Mouse (Mus musculus): ENCODE results near the gene Fbxw10. TPM values are rescaled to one million over a fixed set of nuclear protein-coding genes. Genes with fewer than 3 reads are reported as not detected.
A peak's percentile ranks its signal among the peaks of the same experiment; 100 is the strongest.

The Fbxw10 gene
- polyA plus RNA-seq, 1 experiment from 2014 or later = 0.50 TPM

DNA sequence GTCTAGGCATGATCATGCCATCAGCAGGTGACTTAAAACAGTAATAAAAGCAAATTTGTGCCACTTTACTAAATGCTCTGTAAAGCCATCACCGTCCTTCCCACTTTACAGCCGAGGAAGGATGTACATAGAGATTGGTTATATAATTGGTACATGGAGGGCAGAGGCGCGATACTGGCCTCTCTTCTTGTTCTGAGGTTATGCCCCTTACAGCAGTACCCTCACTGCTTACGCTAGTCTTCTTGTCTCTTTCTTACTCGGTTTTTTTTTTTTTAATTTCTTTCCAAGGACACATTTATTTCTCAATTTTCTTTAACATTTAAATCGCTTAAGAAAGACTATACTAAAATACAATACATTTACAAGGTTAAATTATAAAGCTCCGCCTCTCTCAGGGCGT lies 31.9 kb downstream of the Fbxw10 start:
- 28% methylated on average over 9 of the region's 9 CpGs for WGBS
- no peak overlapping the region for H3K9ac ChIP-seq (ENCODE audit: low read depth, low read length)
- H3K36me3 ChIP-seq (ENCODE audit: control insufficient read depth, insufficient read depth, low read length) = no peaks in the 10 kb centered on the region
- H3K27ac ChIP-seq (ENCODE audit: low read length) = peak overlapping the region; percentile 84
- H3K9me3 ChIP-seq (replicated peaks; ENCODE audit: control insufficient read depth, low read length, poor library complexity, severe bottlenecking) = no peaks in the 10 kb centered on the region
- H3K4me1 ChIP-seq (ENCODE audit: control insufficient read depth, insufficient read depth, low read length) = peaks cover 9% of the 10 kb centered on the region
- peak overlapping the region; percentile 52 for H3K4me2 ChIP-seq (ENCODE audit: low read length)
- H3K4me3 ChIP-seq (ENCODE audit: low read depth, low read length) = peak overlapping the region; percentile 69
- no peaks in the 10 kb centered on the region for H3K27me3 ChIP-seq (ENCODE audit: control insufficient read depth, insufficient read depth, low read depth, low read length)
- ATAC-seq = peak; percentile 46; the same call in 1 of the 2 replicates

DNA sequence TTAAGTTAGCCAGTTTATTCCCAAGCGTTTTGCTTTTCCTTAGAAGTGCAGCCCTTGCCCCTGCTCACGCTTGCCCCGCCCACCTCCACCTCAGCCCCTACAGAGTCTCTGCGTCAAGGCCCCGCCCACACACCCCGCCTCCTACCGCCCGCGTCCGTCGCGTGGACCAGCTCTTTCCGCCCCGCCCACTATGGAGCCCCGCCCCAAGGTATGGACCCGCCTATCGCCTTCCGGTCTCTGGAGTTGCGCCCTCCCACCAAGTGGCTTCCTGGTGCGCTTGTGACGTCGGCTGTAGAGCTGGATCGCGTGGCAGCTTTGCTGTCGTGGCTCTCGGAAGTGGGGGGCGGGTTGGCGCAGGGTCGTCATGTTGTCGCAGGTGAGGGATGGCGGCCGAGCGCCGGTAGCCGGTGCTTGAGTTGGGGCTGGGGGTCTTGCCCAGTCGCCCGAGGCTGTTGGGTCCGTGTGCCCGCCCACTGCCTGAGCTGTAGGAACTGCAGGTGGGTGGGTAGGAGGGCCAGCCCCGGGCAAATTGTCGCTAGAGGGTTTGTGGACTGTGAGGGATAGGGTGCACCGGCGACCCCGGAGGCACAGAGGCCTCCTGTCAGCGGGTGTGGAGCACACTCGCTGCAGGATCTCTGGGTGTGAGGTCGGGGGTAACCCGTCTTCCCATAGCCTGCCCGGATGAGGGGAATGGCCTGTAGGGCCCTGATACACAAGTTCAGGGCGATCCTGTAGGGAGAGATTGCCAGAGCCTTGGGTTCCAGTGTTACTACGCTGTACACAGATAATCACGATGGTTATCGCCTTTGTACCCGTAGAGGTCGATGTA lies 32.6 kb downstream of the Fbxw10 start, which contains the start of gene Tvp23b:
Gene Tvp23b, plus strand, starts transcription at position 236 of the 829 bp plus-strand sequence.
- Histone ChIP-seq H3K27ac (ENCODE audit: low read length) (peak within 1 kb of the TSS; percentile 84), H3K36me3 (ENCODE audit: control insufficient read depth, insufficient read depth, low read length) (0 out of 2 replicates have a peak, but pooled peaks cover 4% of the 10 kb centered on the region), H3K9ac (ENCODE audit: low read depth, low read length) (peak within 1 kb of the TSS; percentile 72), H3K4me2 (ENCODE audit: low read length) (peak within 1 kb of the TSS; percentile 52), H3K4me1 (ENCODE audit: control insufficient read depth, insufficient read depth, low read length) (peaks cover 9% of the 10 kb centered on the region), H3K9me3 (replicated peaks; ENCODE audit: control insufficient read depth, low read length, poor library complexity, severe bottlenecking) (no peaks in the 10 kb centered on the region), H3K27me3 (ENCODE audit: control insufficient read depth, insufficient read depth, low read depth, low read length) (no peaks in the 10 kb centered on the region), H3K4me3 (ENCODE audit: low read depth, low read length) (peak within 1 kb of the TSS; percentile 69)
- ATAC-seq = peak; percentile 96
- WGBS = 2% methylated on average over 54 of the region's 55 CpGs

DNA sequence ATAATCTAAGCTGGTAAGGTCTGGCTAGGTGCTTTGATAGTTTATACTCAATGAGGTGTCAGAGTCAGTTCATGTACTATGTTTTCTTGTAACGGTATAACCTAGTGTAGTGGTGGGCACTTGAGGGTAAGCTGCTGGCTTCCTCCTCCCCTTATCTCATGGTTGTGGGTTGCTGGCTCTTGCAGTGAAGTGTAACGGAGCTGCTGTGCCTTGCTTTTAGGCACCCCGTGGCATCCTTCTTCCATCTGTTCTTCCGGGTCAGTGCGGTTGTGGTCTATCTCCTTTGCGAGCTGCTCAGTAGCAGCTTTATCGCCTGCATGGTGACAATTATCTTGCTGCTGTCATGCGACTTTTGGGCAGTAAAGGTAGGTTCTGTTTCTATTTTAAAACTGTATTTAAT lies 36.5 kb downstream of the Fbxw10 start:
- ATAC-seq = no peak
- peaks cover 9% of the 10 kb centered on the region for H3K4me1 ChIP-seq (ENCODE audit: control insufficient read depth, insufficient read depth, low read length)
- no peak overlapping the region for H3K4me2 ChIP-seq (ENCODE audit: low read length)
- no peaks in the 10 kb centered on the region for H3K27me3 ChIP-seq (ENCODE audit: control insufficient read depth, insufficient read depth, low read depth, low read length)
- no peak overlapping the region for H3K9ac ChIP-seq (ENCODE audit: low read depth, low read length)
- H3K36me3 ChIP-seq (ENCODE audit: control insufficient read depth, insufficient read depth, low read length) = peaks cover 19% of the 10 kb centered on the region
- no peak overlapping the region for H3K27ac ChIP-seq (ENCODE audit: low read length)
- 92% methylated on average over 8 of the region's 8 CpGs for WGBS
- no peaks in the 10 kb centered on the region for H3K9me3 ChIP-seq (replicated peaks; ENCODE audit: control insufficient read depth, low read length, poor library complexity, severe bottlenecking)
- H3K4me3 ChIP-seq (ENCODE audit: low read depth, low read length) = no peak overlapping the region

DNA sequence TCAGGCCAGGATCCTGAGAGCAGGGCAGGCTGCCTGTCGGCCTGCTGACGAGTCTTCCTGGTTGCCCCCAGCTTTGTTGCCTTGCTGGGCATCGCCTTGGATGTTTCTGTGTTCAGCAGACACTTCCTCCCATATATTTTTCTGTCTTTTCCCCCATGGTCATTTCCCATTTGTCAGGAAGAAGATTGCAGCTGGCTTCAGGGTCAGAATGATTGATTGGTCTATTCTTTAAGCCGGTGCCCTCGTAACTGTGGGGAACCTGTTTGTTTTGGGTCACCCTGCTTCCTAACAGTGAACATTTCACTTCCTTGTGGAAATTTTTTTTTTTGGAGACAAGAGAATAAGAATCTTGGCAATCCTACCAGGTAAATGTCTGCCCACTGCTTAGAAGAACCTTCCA lies 38.5 kb downstream of the Fbxw10 start:
- no peak for ATAC-seq
- H3K4me3 ChIP-seq (ENCODE audit: low read depth, low read length) = no peak overlapping the region
- WGBS = 93% methylated on average over 5 of the region's 5 CpGs
- H3K36me3 ChIP-seq (ENCODE audit: control insufficient read depth, insufficient read depth, low read length) = peaks cover 19% of the 10 kb centered on the region
- no peaks in the 10 kb centered on the region for H3K27me3 ChIP-seq (ENCODE audit: control insufficient read depth, insufficient read depth, low read depth, low read length)
- H3K9ac ChIP-seq (ENCODE audit: low read depth, low read length) = no peak overlapping the region
- H3K4me2 ChIP-seq (ENCODE audit: low read length) = no peak overlapping the region
- no peaks in the 10 kb centered on the region for H3K9me3 ChIP-seq (replicated peaks; ENCODE audit: control insufficient read depth, low read length, poor library complexity, severe bottlenecking)
- peaks cover 4% of the 10 kb centered on the region; the same call in 1 of the 2 replicates for H3K4me1 ChIP-seq (ENCODE audit: control insufficient read depth, insufficient read depth, low read length)
- no peak overlapping the region for H3K27ac ChIP-seq (ENCODE audit: low read length)

DNA sequence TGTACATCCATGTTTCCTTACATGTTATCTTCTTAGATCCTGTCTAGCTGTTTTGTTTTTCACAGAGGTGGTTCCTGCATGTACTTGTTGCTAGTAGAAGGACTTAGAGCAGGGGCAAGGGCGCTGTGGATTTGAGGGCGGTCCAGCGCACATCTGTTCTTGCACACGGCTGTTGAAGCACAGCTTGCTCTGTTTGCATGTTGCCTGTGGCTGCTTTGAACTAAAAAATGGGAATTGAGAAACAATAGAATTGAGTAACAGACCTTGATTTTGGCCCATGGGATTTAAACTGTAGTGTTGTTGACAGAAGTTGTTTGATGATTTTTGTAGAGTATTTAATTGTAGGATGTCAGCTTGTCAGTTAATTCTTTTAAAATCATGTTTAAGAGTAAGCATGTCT lies 43.9 kb downstream of the Fbxw10 start:
- H3K4me2 ChIP-seq (ENCODE audit: low read length) = no peak overlapping the region
- no peak for ATAC-seq
- 85% methylated on average over 4 of the region's 4 CpGs for WGBS
- H3K9me3 ChIP-seq (replicated peaks; ENCODE audit: control insufficient read depth, low read length, poor library complexity, severe bottlenecking) = no peaks in the 10 kb centered on the region
- H3K36me3 ChIP-seq (ENCODE audit: control insufficient read depth, insufficient read depth, low read length) = peaks cover 13% of the 10 kb centered on the region
- H3K4me3 ChIP-seq (ENCODE audit: low read depth, low read length) = no peak overlapping the region
- no peak overlapping the region for H3K9ac ChIP-seq (ENCODE audit: low read depth, low read length)
- no peak overlapping the region for H3K27ac ChIP-seq (ENCODE audit: low read length)
- H3K4me1 ChIP-seq (ENCODE audit: control insufficient read depth, insufficient read depth, low read length) = no peaks in the 10 kb centered on the region
- no peaks in the 10 kb centered on the region for H3K27me3 ChIP-seq (ENCODE audit: control insufficient read depth, insufficient read depth, low read depth, low read length)

DNA sequence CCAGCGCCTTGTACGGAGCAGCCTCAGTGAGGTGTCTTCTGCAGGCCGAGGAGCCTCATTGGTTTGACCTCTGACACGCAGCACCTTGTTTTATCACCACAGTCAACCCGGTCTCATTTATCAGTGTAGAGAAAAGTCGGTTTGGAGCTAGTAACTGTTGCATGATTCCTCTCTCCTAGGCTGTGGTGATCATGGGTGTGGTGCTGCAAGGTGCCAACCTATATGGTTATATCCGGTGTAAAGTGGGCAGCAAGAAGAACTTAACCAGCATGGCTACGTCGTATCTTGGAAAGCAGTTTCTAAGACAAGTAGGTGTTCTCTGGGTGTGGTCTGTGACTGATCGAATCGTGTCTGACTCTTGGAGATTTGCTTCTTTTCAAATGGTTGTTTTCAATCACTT lies 44.9 kb downstream of the Fbxw10 start:
- no peaks in the 10 kb centered on the region for H3K9me3 ChIP-seq (replicated peaks; ENCODE audit: control insufficient read depth, low read length, poor library complexity, severe bottlenecking)
- no peak overlapping the region for H3K4me3 ChIP-seq (ENCODE audit: low read depth, low read length)
- H3K27ac ChIP-seq (ENCODE audit: low read length) = no peak overlapping the region
- no peak overlapping the region for H3K9ac ChIP-seq (ENCODE audit: low read depth, low read length)
- H3K36me3 ChIP-seq (ENCODE audit: control insufficient read depth, insufficient read depth, low read length) = peaks cover 8% of the 10 kb centered on the region; the same call in 1 of the 2 replicates
- no peaks in the 10 kb centered on the region for H3K4me1 ChIP-seq (ENCODE audit: control insufficient read depth, insufficient read depth, low read length)
- no peaks in the 10 kb centered on the region for H3K27me3 ChIP-seq (ENCODE audit: control insufficient read depth, insufficient read depth, low read depth, low read length)
- H3K4me2 ChIP-seq (ENCODE audit: low read length) = no peak overlapping the region
- WGBS = 94% methylated on average over 11 of the region's 11 CpGs
- ATAC-seq = no peak

DNA sequence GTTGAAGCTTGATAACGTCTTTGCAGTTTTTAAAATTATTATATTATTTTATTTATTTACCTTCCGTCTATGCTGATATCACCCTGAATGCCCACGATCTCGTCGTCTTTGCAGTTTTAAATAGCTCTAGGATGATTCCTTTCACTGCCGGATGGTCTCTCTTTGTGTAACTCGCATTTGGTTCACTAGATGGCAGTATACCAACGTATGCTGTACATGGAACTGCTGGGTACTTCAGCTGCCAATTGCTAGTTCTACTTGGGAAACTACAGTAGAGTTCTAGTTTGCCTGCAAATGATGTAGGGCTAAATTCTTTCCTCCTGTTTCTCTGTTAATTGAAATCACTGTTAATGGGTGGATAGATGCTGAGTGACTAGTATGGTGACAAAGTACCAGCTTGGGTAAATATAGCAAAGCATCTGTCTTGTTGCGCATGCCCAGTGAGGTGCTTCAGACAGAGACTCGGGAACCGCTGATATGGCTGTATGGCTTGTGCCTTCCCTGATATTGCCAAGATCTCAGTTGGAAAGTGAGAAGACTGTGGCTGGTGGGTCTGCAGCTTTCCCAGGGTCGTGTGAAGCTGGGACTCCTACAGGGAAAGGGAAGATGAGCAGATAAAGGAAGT lies 54.9 kb downstream of the Fbxw10 start:
- no peaks in the 10 kb centered on the region for H3K4me1 ChIP-seq (ENCODE audit: control insufficient read depth, insufficient read depth, low read length)
- 35% methylated on average over 12 of the region's 12 CpGs for WGBS
- no peaks in the 10 kb centered on the region for H3K36me3 ChIP-seq (ENCODE audit: control insufficient read depth, insufficient read depth, low read length)
- no peaks in the 10 kb centered on the region for H3K9me3 ChIP-seq (replicated peaks; ENCODE audit: control insufficient read depth, low read length, poor library complexity, severe bottlenecking)
- H3K27ac ChIP-seq (ENCODE audit: low read length) = no peak overlapping the region
- peak; percentile 71 for ATAC-seq
- H3K4me2 ChIP-seq (ENCODE audit: low read length) = no peak overlapping the region
- no peak overlapping the region for H3K9ac ChIP-seq (ENCODE audit: low read depth, low read length)
- H3K27me3 ChIP-seq (ENCODE audit: control insufficient read depth, insufficient read depth, low read depth, low read length) = no peaks in the 10 kb centered on the region
- H3K4me3 ChIP-seq (ENCODE audit: low read depth, low read length) = no peak overlapping the region

DNA sequence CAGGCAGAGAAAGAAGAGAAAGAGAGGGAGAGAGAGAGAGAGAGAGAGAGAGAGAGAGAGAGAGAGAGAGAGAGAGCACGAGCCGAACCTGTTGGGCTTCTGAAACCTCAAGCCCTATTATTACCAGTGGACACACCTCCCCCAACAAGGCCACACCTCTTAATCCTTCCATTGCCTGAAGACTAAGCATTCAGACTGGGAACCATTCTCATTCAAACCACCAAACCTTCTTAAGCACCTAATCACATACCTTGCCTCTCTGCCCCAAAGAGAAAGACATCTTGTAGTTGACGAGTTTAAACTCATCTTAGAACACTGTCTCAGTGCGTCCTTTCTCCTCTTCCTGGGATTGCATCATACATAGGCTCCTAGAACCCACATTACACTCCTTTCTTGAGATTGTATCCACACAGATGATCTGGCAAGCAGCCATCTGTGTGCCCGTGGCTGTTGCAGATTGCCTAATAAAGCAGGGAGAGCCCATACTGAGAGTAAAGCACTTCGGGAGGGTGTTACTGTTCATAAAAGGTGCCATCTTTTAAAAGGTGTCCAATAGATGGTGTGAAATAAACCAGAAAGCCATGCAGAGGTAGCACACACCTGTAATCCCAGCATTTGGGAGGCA lies 57.1 kb downstream of the Fbxw10 start:
- no peak overlapping the region for H3K9ac ChIP-seq (ENCODE audit: low read depth, low read length)
- no peaks in the 10 kb centered on the region for H3K9me3 ChIP-seq (replicated peaks; ENCODE audit: control insufficient read depth, low read length, poor library complexity, severe bottlenecking)
- H3K4me1 ChIP-seq (ENCODE audit: control insufficient read depth, insufficient read depth, low read length) = no peaks in the 10 kb centered on the region
- ATAC-seq = no peak
- H3K4me3 ChIP-seq (ENCODE audit: low read depth, low read length) = no peak overlapping the region
- H3K36me3 ChIP-seq (ENCODE audit: control insufficient read depth, insufficient read depth, low read length) = no peaks in the 10 kb centered on the region
- H3K4me2 ChIP-seq (ENCODE audit: low read length) = no peak overlapping the region
- H3K27ac ChIP-seq (ENCODE audit: low read length) = no peak overlapping the region
- no peaks in the 10 kb centered on the region for H3K27me3 ChIP-seq (ENCODE audit: control insufficient read depth, insufficient read depth, low read depth, low read length)
- 50% methylated on average over 6 of the region's 6 CpGs for WGBS

Measured in midbrain, embryonic 16.5 days (tissue).